Mouse (Mus musculus) testis, postnatal 14 days (tissue): ENCODE results near the gene Polr3b.

ENCODE experiments used
- DNase-seq: peaks from one replicate; pipeline ENCODE4 v3.0.0; 2021; ENCODE audit warnings: low spot score

Gene Polr3b

DNA sequence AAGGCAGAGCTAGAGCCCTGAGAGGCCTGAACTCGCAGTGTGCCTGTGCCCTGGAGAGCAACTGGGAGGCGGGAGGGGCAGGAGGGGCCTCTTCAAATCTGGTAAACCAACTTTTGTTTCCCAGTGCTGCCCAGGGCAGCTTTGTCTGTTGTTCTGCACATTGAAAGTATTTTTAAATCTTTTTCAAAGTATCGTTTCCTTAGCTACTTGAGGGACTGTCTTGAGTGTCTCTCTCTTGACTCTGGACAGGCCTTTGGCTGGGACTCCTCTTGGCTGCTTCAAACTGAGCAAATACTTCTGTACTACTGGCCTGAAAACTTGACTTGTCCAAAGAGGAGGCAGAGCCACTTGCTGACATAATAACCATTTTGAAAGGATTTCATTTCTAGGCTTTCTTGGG, 11.3 kb upstream of the Polr3b start:
- DNase-seq, result no peak

DNA sequence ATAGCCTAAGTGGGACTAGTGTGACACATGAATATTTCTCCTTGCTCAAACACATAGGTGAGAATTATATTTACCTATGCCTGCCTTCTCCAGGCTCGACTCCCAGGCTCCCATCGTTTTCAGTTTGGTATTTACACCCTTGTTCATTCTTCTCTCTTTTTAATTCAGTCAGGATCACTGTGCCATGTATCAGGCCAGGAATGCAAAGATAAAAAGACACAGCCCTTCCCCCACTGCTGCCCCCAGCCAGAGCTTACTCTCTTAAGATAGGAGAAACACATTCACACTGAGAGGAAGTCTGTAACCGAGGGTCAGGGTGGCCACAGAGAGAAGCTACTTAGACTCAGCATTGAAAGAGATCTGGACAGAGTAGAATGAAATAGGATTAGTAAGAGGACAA, 10.4 kb upstream of the Polr3b start:
- no peak for DNase-seq

DNA sequence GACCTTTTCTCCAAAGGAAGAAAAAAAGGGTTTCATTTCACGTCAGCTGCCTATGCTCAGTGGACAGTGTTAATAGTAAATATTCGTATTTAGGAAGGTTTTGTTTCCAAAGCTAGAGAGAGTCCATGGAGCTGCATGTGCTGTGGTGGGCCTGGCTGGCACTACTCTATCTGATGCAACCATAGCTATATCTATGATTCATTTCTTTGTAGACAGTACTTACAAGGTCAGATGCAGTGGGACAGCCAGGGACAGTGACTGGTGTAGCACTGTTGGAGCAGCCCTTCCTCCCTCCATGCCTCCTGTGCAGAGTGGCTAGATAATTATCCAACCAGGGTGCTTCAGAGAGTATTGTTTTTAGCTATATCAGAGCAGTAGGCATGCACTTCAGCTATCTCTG, 9.8 kb upstream of the Polr3b start:
- DNase-seq, result no peak

DNA sequence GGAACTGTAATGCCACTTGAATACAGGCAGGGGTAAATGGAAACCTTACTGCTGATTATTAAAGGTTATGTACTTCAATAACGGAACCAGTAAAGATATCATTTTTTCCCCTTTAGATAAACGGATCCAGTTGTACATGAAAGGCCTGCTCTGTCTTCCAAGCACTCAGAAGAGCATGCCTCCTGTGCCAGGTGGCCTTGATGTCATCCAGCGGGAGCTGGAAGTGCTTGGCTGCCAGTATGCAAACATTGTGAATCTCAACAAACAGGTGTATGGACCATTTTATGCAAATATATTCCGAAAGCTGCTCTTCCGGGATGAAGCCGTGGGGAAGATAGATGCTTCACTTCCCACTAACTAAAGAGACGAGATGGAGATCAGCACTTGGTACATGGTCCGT, 8.7 kb upstream of the Polr3b start:
- DNase-seq, result no peak

DNA sequence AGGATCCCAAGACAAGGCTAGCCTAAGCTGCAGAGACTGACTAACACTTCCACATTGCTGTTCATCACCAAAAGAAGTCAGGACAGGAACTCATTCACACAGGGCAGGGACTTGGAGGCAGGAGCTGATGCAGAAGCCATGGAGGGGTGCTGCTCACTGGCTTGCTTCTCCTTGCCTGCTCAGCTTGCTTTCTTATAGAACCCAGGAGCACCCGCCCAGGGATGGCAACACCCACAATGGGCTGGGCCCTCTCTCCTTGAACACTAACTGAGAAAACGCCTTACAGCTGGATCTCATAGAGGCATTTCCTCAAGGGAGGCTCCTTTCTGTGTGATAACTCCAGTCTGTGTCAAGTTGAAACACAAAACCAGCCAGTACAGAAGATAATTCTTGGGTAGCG, 7.0 kb upstream of the Polr3b start:
- DNase-seq, result no peak

DNA sequence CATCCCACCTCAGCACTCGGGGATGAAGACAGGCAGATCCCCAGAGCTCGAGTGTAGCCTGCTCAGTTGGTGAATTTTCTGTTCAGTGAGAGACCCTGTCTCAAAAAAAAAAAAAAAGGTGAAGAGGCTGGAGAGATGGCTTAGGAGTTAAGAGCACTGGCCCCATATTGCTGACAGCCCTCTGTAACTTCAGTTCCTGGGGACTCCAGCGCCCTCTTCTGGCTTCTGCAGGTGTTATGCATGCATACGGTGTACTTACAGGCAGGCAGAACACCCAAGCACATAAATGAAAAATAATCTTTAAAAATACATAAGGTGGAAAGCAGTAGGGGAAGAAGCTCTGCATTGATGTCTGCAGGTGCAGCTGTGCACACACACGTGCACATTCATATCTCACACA, 9.1 kb downstream of the Polr3b start:
- no peak for DNase-seq

DNA sequence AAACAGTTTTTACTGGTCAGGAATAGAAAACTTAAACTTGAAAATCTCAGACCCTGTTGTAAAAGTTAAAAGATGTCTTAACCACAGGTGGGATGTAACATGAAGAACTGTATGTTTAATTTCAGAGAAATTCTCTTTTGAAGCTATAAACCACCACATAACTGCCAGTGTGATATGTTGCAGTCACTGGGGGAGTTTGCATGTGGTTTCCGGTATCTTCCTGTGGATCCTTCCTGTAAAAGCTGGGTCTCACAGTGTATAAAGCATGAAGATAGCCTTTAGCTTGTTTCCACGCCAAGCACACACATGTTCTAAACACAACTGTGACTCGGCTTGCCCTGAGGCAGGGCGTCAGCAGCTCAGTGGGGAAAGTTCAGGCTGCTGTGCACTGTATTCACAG, 9.9 kb downstream of the Polr3b start:
- DNase-seq, result no peak

DNA sequence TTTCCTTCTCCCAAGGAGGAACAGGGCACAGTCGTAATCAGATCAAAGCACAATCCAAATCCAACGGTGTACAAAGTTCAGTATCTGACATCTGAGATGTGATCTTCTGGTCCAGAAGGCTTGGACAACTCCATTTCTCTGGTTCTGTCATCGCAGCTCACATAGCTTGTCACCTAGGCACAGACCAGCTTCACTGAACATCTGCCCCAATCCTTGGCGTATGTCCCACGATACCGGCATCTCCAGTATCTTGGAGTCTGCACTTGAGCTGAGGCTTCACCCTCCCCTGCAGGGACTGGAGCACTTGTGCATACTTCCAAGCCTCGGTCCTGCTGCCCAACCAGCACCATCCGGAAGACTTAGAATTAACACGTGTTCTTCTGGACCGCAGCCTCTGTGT, 14.6 kb downstream of the Polr3b start:
- no peak for DNase-seq

DNA sequence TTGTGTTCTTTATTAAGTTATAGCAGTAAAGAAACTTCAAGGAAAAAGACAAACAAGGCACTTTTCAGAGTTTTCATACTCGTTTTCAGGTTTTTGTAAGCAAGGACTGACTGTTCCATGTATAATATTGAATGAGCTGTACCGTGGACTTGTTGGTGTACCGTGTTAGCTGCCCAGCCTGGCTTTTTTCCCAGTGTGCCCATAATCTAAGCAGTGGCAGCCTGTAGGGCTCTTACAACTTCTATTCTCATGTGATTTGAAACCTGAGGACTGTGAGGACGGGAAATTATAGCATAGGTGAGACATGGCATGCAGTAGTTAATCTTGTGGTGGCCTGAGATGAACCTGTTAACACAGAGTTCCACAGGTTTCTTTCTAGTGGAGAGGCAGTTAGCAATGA, 16.3 kb downstream of the Polr3b start:
- DNase-seq, result no peak

DNA sequence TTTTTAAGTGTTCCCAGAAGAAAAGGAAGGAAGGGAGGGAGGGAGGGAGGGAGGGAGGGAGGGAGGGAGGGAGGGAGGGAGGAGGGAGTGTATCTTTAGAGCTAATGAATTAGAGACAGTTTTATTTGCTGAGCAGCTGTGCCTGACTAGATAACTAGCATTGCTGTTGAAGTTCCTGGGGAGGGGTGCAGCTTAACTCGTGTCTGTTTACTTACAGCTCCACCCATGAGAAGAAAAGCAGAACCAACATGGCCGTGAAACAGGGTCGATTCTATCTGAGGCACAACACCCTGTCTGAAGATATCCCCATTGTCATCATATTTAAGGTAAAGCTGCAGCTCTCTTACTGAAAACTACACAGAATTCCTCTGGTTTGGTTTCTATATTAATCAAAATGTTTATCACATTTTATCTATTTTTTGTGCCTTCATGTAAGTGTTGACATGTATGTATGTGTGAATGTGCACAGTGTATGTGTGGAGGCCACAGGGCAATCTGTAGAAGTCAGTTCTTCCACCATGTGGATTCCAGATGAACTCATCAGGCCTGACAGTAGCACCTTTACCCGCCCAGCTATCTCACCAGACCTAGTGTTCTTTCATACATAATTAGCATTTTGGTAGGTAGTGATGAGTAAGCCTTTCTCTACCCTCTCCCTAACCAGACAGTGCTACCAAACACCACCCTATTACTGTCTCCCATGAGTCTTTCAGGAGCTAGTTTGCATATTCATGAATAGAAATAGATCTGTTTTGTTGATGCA, 17.6 kb downstream of the Polr3b start:
- DNase-seq, result no peak

DNA sequence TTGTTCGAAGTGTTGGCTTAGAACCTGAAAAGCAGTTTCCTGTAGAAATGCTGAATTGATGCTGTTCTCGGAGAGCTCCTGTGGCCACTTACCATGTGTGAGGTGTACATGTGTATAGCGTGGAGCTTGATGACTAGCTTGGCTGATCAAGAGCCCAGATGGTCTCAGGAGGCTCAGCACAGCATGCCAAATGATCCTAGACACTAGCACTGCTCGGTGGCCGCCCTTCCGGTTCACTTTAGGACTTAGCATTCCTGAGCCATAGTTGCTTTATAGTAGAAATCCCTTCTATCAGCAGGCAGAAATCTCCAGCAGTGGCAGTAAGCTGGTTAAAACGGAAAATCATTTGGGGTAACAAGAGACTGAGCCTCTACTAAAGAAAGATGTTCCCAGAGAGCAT, 18.8 kb downstream of the Polr3b start:
- no peak for DNase-seq

DNA sequence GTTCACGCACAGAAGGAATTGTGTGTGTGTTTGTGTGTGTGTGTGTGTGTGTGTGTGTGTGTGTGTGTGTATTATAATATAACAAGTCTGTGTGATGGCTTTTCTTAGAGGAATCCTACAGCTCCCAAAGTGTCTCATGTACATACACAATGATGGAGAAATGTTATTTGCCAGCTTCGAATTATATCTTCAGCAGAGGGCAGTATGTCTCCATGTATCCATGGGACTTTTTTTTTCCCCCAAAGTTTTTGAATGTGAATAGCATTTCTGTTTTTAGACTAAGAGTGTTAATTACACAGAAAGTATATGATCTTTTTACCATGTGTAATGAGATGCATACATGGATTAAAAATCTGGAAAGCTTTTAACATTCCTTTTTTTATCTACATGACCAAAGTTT, 19.5 kb downstream of the Polr3b start:
- DNase-seq, result no peak

DNA sequence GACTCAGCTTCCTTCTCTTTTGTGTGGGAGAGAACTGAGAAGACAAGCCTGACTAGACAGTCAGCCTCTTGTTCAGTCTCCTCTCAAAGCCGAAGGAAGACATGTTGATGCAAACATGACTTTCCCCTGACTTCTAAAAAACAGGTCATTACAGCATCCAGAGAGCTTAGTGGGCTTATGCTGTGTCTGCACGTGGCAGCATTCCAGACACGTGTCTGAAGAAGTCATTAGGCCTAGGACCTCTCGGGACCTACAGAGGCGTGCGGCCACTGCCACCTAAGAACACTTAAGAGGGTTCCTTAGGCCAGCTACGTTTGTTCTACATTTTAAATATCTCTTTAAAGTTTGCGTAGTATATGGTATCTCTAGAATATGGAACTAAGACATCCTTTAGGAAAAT, 23.8 kb downstream of the Polr3b start:
- DNase-seq, result no peak

DNA sequence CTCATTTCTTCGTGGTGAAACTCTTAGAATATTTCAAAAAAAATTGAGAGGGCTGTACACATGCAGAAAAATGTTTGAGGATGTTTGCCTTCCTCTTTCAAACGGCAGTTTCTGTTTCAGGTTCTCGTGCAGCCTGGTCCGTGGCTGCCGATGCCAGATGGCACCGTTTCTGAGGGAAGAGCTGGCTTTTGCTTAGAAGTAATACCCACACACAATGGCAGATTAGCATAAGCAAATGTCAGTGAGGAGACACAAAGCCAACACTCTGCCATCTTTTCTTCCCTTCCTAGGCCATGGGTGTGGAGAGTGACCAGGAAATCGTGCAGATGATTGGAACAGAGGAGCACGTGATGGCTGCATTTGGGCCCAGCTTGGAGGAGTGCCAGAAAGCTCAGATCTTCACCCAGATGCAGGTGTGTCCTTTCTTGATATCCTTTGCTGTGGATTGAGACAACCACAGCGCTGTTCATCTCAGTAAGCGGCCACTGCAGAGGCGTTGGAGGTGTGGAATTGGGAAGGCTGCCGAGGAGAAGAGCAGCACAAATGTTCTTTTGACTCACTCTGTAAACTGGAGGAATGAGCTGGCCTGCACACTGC, 24.5 kb downstream of the Polr3b start:
- no peak for DNase-seq

DNA sequence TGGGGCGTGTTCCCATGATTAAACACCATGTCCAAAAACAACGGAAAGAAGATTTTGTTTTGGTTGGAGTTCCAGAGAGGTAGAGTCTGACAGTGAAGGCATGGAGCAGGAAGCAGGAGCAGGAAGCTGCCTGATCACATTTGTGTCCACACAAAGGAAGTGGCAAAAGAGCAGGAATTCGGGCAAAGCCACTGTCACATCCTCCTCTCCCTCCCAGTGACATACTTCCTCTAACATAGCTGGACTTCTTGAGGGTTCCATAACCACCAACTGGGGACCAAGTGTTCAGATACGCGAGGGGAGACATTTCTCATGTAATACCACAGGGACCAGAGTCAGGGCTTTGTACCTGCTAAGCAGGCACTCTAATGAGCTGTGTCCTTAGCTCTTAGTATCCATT, 25.2 kb downstream of the Polr3b start:
- DNase-seq, result no peak

DNA sequence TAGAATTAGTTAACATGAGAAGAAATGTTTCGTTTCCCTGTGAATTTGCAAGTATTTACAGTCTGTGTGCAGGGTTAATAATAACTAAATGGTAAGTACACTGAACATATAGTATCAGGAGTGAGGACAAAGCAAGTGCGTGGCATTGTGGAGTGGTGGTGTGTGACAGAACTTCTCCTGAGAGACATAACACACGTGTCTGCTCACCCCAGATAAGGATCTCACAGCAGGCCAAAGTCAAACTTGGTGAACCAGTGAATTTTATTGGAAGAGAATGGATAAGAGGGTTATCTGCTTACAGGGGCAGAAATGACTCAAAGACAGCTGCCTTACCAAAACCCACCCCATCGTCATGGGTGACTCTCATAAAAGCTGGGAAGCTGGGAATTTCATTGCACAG, 26.8 kb downstream of the Polr3b start:
- no peak for DNase-seq

DNA sequence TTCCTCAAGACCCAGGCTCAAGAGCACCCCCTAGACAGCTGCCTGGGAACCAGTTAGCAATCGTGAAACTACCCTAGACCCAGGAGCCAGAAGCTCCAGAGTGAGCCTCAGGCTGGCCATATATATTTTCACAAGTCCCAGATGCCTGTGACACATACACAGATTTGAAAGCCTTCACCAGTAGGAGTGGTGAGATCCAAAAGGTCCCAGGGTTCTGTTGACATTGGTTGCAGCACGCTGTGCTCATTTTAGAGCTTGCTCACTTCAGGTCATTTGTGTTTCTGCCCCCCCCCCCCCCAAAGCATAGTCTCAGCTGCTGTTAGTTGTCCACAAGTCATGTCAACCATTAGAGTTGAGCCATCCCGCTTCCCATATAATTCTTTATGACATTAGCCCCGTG, 31.9 kb downstream of the Polr3b start:
- no peak for DNase-seq

DNA sequence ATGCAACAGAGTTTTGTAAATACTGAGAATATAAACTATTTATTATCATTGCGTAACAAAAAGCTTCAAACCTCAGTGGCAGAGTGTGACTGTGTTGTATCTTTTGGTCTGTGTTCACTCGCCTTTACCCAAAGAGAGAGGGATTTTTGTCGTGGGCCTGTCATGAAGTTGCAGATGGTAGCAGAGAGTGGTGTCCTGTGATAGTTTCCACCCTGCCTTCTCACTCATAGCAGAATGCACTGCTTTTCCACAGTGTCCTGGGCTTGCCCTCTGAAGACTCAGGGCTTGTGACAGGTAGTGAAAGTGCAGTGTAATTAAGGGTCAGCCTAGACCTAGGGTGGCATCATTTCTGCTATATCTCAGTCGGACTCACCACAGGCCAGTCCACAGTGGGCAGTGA, 32.6 kb downstream of the Polr3b start:
- no peak for DNase-seq

DNA sequence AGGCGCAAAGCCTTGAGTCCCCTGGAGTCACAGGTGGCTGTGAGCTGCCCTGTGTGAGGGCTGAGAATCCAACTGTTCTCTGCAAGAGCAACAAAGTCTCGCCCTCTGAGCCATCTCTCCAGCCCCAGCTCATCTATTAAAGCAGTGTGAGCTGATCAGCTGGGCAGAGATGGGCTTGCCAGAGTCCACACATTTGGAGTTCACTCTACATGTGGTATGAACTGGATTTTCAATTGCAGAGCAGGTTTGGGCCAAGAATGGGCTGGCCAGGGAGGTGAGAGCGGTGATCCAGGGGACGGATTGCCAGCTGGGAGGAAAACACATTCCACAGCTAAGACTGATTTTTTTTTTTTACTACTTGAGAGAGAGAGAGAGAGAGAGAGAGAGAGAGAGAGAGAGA, 34.5 kb downstream of the Polr3b start:
- no peak for DNase-seq

DNA sequence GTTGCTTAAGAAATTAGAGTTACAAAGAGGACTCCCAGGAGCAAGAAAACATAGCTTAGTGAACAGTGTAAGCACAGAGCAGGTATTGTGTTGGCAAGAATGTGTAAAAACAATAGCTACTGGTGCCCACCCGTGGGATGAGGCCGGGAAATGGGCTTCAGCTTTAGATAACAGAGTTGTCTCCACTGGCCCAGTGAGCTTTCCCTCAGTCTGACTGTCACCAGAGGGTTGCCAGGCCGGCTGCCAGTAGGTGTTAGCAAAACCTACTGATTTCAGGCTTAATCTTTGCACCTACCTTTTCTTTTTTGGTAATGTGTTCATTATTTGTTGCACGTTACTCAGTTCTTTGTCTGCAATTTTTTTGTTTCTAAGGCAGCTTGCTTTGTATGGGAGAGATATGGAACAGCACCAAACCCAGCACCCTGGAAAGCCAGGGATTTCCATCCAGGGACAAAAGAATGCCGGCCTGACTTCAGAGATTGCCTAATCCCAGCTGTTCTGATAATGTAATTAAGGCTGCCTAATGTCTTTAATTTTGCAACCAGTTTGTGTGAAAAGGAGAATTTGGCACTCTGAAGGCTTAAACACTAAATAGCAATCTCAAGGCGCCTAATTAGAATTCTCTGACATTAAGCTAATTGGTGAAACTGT, 35.5 kb downstream of the Polr3b start:
- no peak for DNase-seq

DNA sequence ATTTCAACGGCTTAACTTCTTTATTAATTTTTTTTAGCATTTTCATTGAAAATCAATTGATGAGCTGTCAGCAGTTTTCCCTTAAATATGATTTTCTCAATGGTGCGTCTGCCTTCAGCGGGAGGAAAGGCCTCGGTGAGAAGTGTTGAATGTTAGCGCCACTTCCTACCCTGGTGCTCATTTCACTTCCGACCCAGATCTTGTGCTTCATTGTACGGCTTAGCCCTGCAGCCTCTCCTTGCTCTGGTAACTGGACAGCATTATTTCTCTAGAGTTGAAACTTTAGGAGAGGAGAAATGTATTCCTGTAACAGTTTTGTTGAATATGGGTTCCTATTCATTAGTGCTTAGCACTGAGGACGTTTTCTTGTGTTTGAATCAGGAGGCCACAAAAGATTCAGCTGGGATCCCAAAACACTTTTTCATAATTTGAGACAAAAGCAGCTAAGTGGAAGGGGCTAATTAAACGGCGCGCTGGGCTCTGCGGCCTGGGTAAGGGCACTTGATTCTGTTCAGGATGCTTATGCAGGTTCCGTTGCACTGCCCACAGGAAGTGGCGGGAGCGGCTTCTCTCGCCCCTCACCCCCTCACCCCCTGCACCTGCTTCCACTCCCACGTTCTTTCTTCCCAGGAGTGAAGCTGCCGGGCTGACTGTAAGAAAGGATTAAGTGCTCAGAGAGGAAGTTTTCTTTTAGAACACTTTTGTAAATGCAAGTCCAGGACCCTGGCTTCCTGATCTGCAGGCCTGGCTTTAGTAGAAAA, 36.2 kb downstream of the Polr3b start:
- no peak for DNase-seq

DNA sequence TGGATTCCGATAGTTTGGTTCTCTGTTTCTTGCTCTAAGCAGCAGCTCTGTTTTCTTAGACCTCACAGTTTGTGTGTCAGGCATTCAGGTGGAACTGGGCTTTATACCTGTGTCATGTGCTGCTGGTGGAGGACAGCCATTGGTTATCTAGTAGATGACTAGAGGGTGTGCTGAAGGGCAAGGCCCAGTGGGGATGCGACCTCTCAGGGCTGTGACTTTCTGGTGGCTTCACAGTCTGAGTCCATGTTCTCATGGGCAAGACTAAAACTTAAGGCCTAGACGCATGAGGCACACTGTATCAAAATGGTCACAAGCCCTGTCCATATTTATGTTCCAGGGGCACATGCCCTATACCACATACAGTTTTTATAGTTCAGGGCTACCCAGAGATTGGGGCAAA, 37.2 kb downstream of the Polr3b start:
- DNase-seq, result no peak

DNA sequence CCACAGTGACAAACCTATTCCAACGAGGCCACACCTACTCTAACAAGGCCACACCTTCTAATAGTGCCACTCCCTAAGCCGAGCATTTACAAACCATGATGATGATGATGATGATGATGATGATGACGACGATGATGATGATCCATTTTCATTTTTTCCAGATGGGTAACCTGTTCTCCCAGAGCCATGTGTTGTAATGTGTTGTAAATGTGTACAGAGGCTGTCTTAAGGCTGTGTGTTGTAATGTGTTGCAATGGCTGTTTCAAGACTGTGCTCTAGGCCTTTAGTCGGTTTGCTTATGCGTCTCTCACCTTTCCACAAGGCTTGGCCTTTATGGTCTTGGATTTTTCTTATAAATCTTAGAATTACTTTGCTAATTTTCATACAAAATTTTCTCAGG, 40.0 kb downstream of the Polr3b start:
- DNase-seq, result no peak
